Mouse (Mus musculus) forebrain, embryonic 14.5 days (tissue): ENCODE data around the gene Il1rapl2. TPM values are rescaled to one million over a fixed set of nuclear protein-coding genes. Genes with fewer than 3 reads are reported as not detected.

ENCODE experiments used
- ATAC-seq: fragments of 200-750 bp; cut with Nextera tagmentation; 2 replicates; pipeline ENCODE4 v1.8.0; 2017; ENCODE audit warnings: mild to moderate bottlenecking, moderate library complexity
- DNase-seq: peaks from one replicate; pipeline ENCODE4 v3.0.0-alpha.2; 2015; ENCODE audit warnings: low spot score
- H3K27ac ChIP-seq: fragments of 300-500 bp; sonication (generic); 2 replicates; pipeline ENCODE4 v1.5.1; 2014; ENCODE audit warnings: low read depth, mild to moderate bottlenecking, control low read depth, low read length, moderate library complexity
- H3K27me3 ChIP-seq: fragments of 300-500 bp; sonication (generic); replicated peaks from 2 replicates; pipeline ENCODE4 v1.6.1; 2014; ENCODE audit warnings: low read length, control low read depth, mixed read lengths; ENCODE audit not compliant: control insufficient read depth, insufficient read depth
- H3K36me3 ChIP-seq: fragments of 300-500 bp; sonication (generic); 2 replicates; pipeline ENCODE4 v1.6.1; 2014; ENCODE audit warnings: low read length, control low read depth; ENCODE audit not compliant: control insufficient read depth, insufficient read depth
- H3K4me1 ChIP-seq: fragments of 300-500 bp; sonication (generic); 2 replicates; pipeline ENCODE4 v1.6.1; 2014; ENCODE audit warnings: antibody characterized with exemption, low read length, control low read depth; ENCODE audit not compliant: control insufficient read depth, insufficient read depth
- H3K4me2 ChIP-seq: fragments of 300-500 bp; sonication (generic); 2 replicates; pipeline ENCODE4 v1.6.1; 2014; ENCODE audit warnings: mild to moderate bottlenecking, control low read depth, low read length
- H3K4me3 ChIP-seq: fragments of 300-500 bp; sonication (generic); 2 replicates; pipeline ENCODE4 v1.5.1; 2014; ENCODE audit warnings: low read depth, low read length, control low read depth
- H3K9ac ChIP-seq: fragments of 300-500 bp; sonication (generic); 2 replicates; pipeline ENCODE4 v1.6.1; 2014; ENCODE audit warnings: mild to moderate bottlenecking, low read length, control low read depth, moderate library complexity
- H3K9me3 ChIP-seq: fragments of 300-500 bp; sonication (generic); replicated peaks from 2 replicates; pipeline ENCODE4 v1.6.1; 2016; ENCODE audit warnings: low read length, control low read depth, mixed read lengths; ENCODE audit not compliant: control insufficient read depth
- WGBS: fragments of 180-500 bp; shearing (Covaris S2); extraction: QIAGEN DNeasy Blood & Tissue Kit; methylation state at CpG from one replicate; pipeline ENCODE4 v1.1.7; 2014; 5-methylcytosine and 5-hydroxymethylcytosine counted together
- polyA plus RNA-seq: library from polyadenylated mRNA; unstranded; fragments of >200 nt; fragmentation: Nextera tagmentation; extraction: Ambion mirVana; gene quantifications from 2 replicates; pipeline ENCODE4 v1.2.1, GENCODE M21; 2014

The Il1rapl2 gene
- 0.93 and 1.7 TPM in 2 replicates for polyA plus RNA-seq

GRCm38 (mm10) chrX:137570321-137571195, at the start of gene Il1rapl2:
TSS of gene Il1rapl2 (plus strand) at chrX:137570608.
- WGBS = 29% methylated on average over 41 of the region's 47 CpGs
- DNase-seq (peak; percentile 59), ATAC-seq (peak; percentile 88)
- peak within 1 kb of the TSS; percentile 17; the same call in 1 of the 2 replicates for H3K9ac ChIP-seq
- no peaks in the 10 kb centered on the region for H3K36me3 ChIP-seq
- peak within 1 kb of the TSS; percentile 67 for H3K4me2 ChIP-seq
- H3K27me3 ChIP-seq = peaks cover 4% of the 10 kb centered on the region; the same call in 1 of the 2 replicates
- no peaks in the 10 kb centered on the region for H3K4me1 ChIP-seq
- H3K4me3 ChIP-seq = peak within 1 kb of the TSS; percentile 32
- H3K27ac ChIP-seq = no peak within 1 kb of the TSS
- H3K9me3 ChIP-seq = no peaks in the 10 kb centered on the region

GRCm38 (mm10) chrX:137548348-137548747, 22.1 kb upstream of the Il1rapl2 start:
- H3K9ac ChIP-seq = no peak overlapping the region
- no peak for ATAC-seq

GRCm38 (mm10) chrX:137569472-137570188, 778 bp upstream of the Il1rapl2 start:
- H3K27me3 ChIP-seq = peaks cover 4% of the 10 kb centered on the region; the same call in 1 of the 2 replicates
- no peaks in the 10 kb centered on the region for H3K4me1 ChIP-seq
- peak overlapping the region; percentile 67 for H3K4me2 ChIP-seq
- no peaks in the 10 kb centered on the region for H3K36me3 ChIP-seq
- DNase-seq = peak; percentile 17
- H3K9ac ChIP-seq = no peak overlapping the region
- ATAC-seq = no peak
- H3K4me3 ChIP-seq = peak overlapping the region; percentile 32; the same call in 1 of the 2 replicates
- no peaks in the 10 kb centered on the region for H3K9me3 ChIP-seq
- no peak overlapping the region for H3K27ac ChIP-seq
- 36% methylated on average over 21 of the region's 21 CpGs for WGBS

More at GRCm38 (mm10) chrX:137548348-137548747, 22.1 kb upstream of the Il1rapl2 start:
- no peak overlapping the region for H3K4me2 ChIP-seq
- H3K27me3 ChIP-seq = no peaks in the 10 kb centered on the region
- no peak overlapping the region for H3K4me3 ChIP-seq
- no peak for DNase-seq
- no peaks in the 10 kb centered on the region for H3K36me3 ChIP-seq
- no peak overlapping the region for H3K27ac ChIP-seq
- no peaks in the 10 kb centered on the region for H3K4me1 ChIP-seq
- H3K9me3 ChIP-seq = no peaks in the 10 kb centered on the region
- WGBS = 79% methylated on average over 2 of the region's 2 CpGs

GRCm38 (mm10) chrX:137582656-137583055, 12.2 kb downstream of the Il1rapl2 start:
- Histone ChIP-seq H3K27me3 (no peaks in the 10 kb centered on the region), H3K4me2 (no peak overlapping the region), H3K9ac (no peak overlapping the region), H3K4me1 (no peaks in the 10 kb centered on the region), H3K27ac (no peak overlapping the region), H3K36me3 (no peaks in the 10 kb centered on the region), H3K9me3 (no peaks in the 10 kb centered on the region), H3K4me3 (no peak overlapping the region)
- WGBS = 54% methylated on average over 1 of the region's 1 CpGs
- no peak for DNase-seq
- no peak for ATAC-seq

GRCm38 (mm10) chrX:137620697-137621096, 50.3 kb downstream of the Il1rapl2 start:
- no peak overlapping the region for H3K9ac ChIP-seq
- DNase-seq = no peak
- no peak overlapping the region for H3K27ac ChIP-seq
- H3K4me2 ChIP-seq = no peak overlapping the region
- H3K27me3 ChIP-seq = no peaks in the 10 kb centered on the region
- H3K36me3 ChIP-seq = no peaks in the 10 kb centered on the region
- H3K9me3 ChIP-seq = no peaks in the 10 kb centered on the region
- no peak for ATAC-seq
- H3K4me3 ChIP-seq = no peak overlapping the region
- H3K4me1 ChIP-seq = no peaks in the 10 kb centered on the region

- ATAC-seq = no peak
- no peaks in the 10 kb centered on the region for H3K9me3 ChIP-seq
- peak; percentile 68 for DNase-seq
- H3K4me2 ChIP-seq = no peak overlapping the region
- H3K27me3 ChIP-seq = no peaks in the 10 kb centered on the region
- H3K4me1 ChIP-seq = no peaks in the 10 kb centered on the region
- H3K36me3 ChIP-seq = no peaks in the 10 kb centered on the region
- 31% methylated on average over 2 of the region's 2 CpGs for WGBS
- H3K27ac ChIP-seq = no peak overlapping the region
- H3K4me3 ChIP-seq = no peak overlapping the region
- H3K9ac ChIP-seq = no peak overlapping the region
Measured at GRCm38 (mm10) chrX:137667011-137667410, 96.6 kb downstream of the Il1rapl2 start.

GRCm38 (mm10) chrX:137687974-137688373, 117.6 kb downstream of the Il1rapl2 start:
- Histone ChIP-seq H3K36me3 (no peaks in the 10 kb centered on the region), H3K27me3 (no peaks in the 10 kb centered on the region), H3K4me1 (no peaks in the 10 kb centered on the region), H3K4me3 (no peak overlapping the region), H3K27ac (no peak overlapping the region), H3K4me2 (no peak overlapping the region), H3K9ac (no peak overlapping the region), H3K9me3 (no peaks in the 10 kb centered on the region)
- no peak for ATAC-seq
- no peak for DNase-seq
- 77% methylated on average over 1 of the region's 1 CpGs for WGBS

GRCm38 (mm10) chrX:137700006-137700405, 129.6 kb downstream of the Il1rapl2 start:
- Histone ChIP-seq H3K4me1 (no peaks in the 10 kb centered on the region), H3K4me3 (no peak overlapping the region), H3K27me3 (no peaks in the 10 kb centered on the region), H3K9me3 (no peaks in the 10 kb centered on the region), H3K4me2 (no peak overlapping the region), H3K27ac (no peak overlapping the region), H3K9ac (no peak overlapping the region), H3K36me3 (no peaks in the 10 kb centered on the region)
- ATAC-seq (no peak), DNase-seq (no peak)
- 90% methylated on average over 2 of the region's 2 CpGs for WGBS
